Mouse (Mus musculus) erythroblast, embryonic 14.5 days (primary cell): ENCODE results near the gene Wfdc6b. TPM values are rescaled to one million over a fixed set of nuclear protein-coding genes. Genes with fewer than 3 reads are reported as not detected.

Experiments
- H3K27me3 ChIP-seq: 2 replicates; pipeline ENCODE4 v1.6.1; 2012; ENCODE audit warnings: inconsistent platforms; ENCODE audit not compliant: control insufficient read depth
- H3K36me3 ChIP-seq: 2 replicates; pipeline ENCODE4 v1.6.1; 2012; ENCODE audit warnings: mild to moderate bottlenecking, inconsistent platforms; ENCODE audit not compliant: control insufficient read depth
- H3K4me1 ChIP-seq: 2 replicates; pipeline ENCODE4 v1.6.1; 2012; ENCODE audit warnings: inconsistent platforms; ENCODE audit not compliant: control insufficient read depth
- H3K4me3 ChIP-seq: replicated peaks from 2 replicates; pipeline ENCODE3; 2012; ENCODE audit warnings: moderate library complexity, mild to moderate bottlenecking, inconsistent platforms
- H3K9me3 ChIP-seq: 2 replicates; pipeline ENCODE4 v1.6.1; 2012; ENCODE audit warnings: low read length, inconsistent platforms, mixed read lengths; ENCODE audit not compliant: control insufficient read depth
- GATA1 ChIP-seq: IDR thresholded peaks from 2 replicates; pipeline ENCODE4 v1.6.1; 2012; ENCODE audit warnings: low read length, inconsistent platforms, mixed read lengths
- TAL1 ChIP-seq: IDR thresholded peaks from 3 replicates; pipeline ENCODE4 v1.6.1; 2012; ENCODE audit warnings: low read length, inconsistent platforms, mixed read lengths
- polyA plus RNA-seq: library from polyadenylated mRNA; stranded (reverse); fragments of >175 nt; gene quantifications from 2 replicates; pipeline ENCODE4 v1.2.3, GENCODE M21; 2012

Wfdc6b gene
- polyA plus RNA-seq, 1 experiment: not detected

DNA sequence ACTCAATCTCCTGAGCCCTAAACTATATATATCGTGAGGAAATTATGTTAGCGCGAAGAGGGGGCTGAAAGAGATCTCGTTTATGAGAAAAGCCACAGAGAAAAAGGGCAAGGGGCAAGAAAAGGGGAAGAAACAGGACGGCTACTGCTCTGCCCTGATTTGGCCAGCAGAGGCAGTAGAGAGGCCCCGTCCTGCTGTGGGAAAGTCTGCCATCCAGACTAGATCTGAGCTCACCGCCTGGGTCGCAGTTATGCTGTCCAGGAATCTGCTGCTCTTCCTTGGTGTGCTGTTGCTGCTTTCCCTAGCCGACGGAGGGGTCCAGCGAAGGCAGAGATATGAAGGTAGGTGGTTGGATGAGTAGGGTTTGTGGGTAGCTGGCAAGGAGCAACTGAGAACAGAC is 42.5 kb downstream of the Wfdc6b start, which contains the start of gene Wfdc10:
Gene Wfdc10 (plus strand): TSS at position 189 of the 400 bp plus-strand sequence.
- H3K9me3 ChIP-seq: no peaks in the 10 kb centered on the region; the same call in 1 of the 2 replicates
- H3K4me3 ChIP-seq: no peak within 1 kb of the TSS
- TF ChIP-seq GATA1 (no peak), TAL1 (no peak)
- no peaks in the 10 kb centered on the region for H3K36me3 ChIP-seq
- H3K27me3 ChIP-seq: no peaks in the 10 kb centered on the region
- no peaks in the 10 kb centered on the region for H3K4me1 ChIP-seq

DNA sequence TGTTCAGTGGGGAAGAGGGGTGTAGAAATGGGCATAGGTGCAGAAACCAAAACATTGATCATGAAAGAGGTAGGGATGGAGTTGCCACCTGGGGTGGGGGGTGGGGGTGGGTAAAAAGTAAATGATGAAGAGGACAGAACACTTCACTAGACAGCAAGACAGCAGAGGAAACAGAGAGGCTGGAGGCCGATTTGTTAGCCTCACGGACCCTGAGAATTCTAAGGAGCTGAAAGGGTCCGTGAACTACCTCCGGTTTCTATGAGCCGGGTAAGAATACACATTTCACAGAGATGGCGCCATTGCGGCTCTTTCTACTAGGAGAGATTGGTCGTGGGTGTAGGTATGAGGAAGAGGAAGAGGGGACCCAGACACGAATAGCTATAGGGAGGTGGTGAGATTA is 43.2 kb downstream of the Wfdc6b start, which contains the start of gene Wfdc9:
Gene Wfdc9 (minus strand): TSS at position 101 of the 400 bp plus-strand sequence.
- TF ChIP-seq TAL1: no peak
- Histone ChIP-seq H3K4me1 (no peaks in the 10 kb centered on the region), H3K36me3 (no peaks in the 10 kb centered on the region), H3K4me3 (no peak within 1 kb of the TSS), H3K27me3 (no peaks in the 10 kb centered on the region), H3K9me3 (no peaks in the 10 kb centered on the region; the same call in 1 of the 2 replicates)

DNA sequence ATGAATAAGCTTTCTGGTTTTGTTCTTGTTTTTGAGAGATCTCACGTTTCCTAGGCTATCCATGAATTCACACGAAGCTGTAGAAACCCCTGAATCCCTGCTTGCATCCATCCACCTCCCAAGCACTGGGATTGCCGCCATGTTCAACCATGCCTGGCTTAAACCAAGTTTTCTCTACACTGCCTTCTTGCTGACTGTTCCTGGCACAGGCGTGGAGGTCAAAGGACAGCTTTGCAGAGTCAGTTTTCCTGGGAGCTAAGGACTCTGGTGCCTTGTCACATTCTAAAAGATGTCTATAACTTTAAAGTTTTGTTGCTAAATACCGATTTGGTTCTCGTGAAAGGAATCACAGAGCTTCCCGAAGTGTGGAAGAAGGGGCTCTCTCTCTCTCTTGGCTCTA is 51.5 kb downstream of the Wfdc6b start:
- no peaks in the 10 kb centered on the region for H3K4me1 ChIP-seq
- no peaks in the 10 kb centered on the region for H3K36me3 ChIP-seq
- H3K9me3 ChIP-seq: peaks cover 9% of the 10 kb centered on the region
- TF ChIP-seq TAL1 (no peak), GATA1 (no peak)
- no peaks in the 10 kb centered on the region for H3K27me3 ChIP-seq
- no peak overlapping the region for H3K4me3 ChIP-seq

Other genes with a start within 250 kb of the Wfdc6b start
- gene Slpi, start 224.4 kb upstream of the Wfdc6b start, polyA plus RNA-seq: not detected in 2 replicates
- 0.06 TPM in 1 of 2 replicates, not detected in the other for gene Rbpjl, start 210.4 kb upstream of the Wfdc6b start, polyA plus RNA-seq
- gene Matn4, start 208.4 kb upstream of the Wfdc6b start, polyA plus RNA-seq: not detected in 2 replicates
- 0.03 TPM in 1 of 2 replicates, not detected in the other for gene Sdc4, start 169.6 kb upstream of the Wfdc6b start, polyA plus RNA-seq
- 7.9 and 10.3 TPM in 2 replicates for gene Sys1, start 156.6 kb upstream of the Wfdc6b start, polyA plus RNA-seq
- not detected in 2 replicates for gene Gm20458, start 152.6 kb upstream of the Wfdc6b start, polyA plus RNA-seq
- not detected in 2 replicates for gene Trp53tg5, start 139.8 kb upstream of the Wfdc6b start, polyA plus RNA-seq
- 0.09 and 0.11 TPM in 2 replicates for gene Dbndd2, start 127.4 kb upstream of the Wfdc6b start, polyA plus RNA-seq
- 12.7 and 13.8 TPM in 2 replicates for gene Pigt, start 116.0 kb upstream of the Wfdc6b start, polyA plus RNA-seq
- gene Wfdc2, start 51.1 kb upstream of the Wfdc6b start, polyA plus RNA-seq: not detected in 2 replicates
- not detected in 2 replicates for gene Spint3, start 40.1 kb upstream of the Wfdc6b start, polyA plus RNA-seq
- gene Wfdc6a, start 28.1 kb upstream of the Wfdc6b start, polyA plus RNA-seq: not detected in 2 replicates
- not detected in 2 replicates for gene Eppin, start 19.9 kb upstream of the Wfdc6b start, polyA plus RNA-seq
- not detected in 2 replicates for gene Wfdc8, start 104 bp downstream of the Wfdc6b start, polyA plus RNA-seq
- gene Wfdc16, start 25.3 kb downstream of the Wfdc6b start, polyA plus RNA-seq: 0.05 TPM in 1 of 2 replicates, not detected in the other
- gene Wfdc10, start 42.5 kb downstream of the Wfdc6b start, polyA plus RNA-seq: not detected in 2 replicates
- not detected in 2 replicates for gene Wfdc9, start 43.1 kb downstream of the Wfdc6b start, polyA plus RNA-seq
- not detected in 2 replicates for gene Wfdc11, start 60.6 kb downstream of the Wfdc6b start, polyA plus RNA-seq
- not detected in 2 replicates for gene Wfdc13, start 71.6 kb downstream of the Wfdc6b start, polyA plus RNA-seq
- not detected in 2 replicates for gene Spint4, start 85.0 kb downstream of the Wfdc6b start, polyA plus RNA-seq
- gene Spint5, start 101.8 kb downstream of the Wfdc6b start, polyA plus RNA-seq: not detected in 2 replicates
- 0.04 and 0.07 TPM in 2 replicates for gene Wfdc3, start 132.4 kb downstream of the Wfdc6b start, polyA plus RNA-seq
- gene Dnttip1, start 132.5 kb downstream of the Wfdc6b start, polyA plus RNA-seq: 16.3 and 17.4 TPM in 2 replicates
- 158 and 179 TPM in 2 replicates for gene Ube2c, start 156.4 kb downstream of the Wfdc6b start, polyA plus RNA-seq
- not detected in 2 replicates for gene Tnnc2, start 166.4 kb downstream of the Wfdc6b start, polyA plus RNA-seq
- gene Snx21, start 172.3 kb downstream of the Wfdc6b start, polyA plus RNA-seq: 1.5 and 2.4 TPM in 2 replicates
- gene Acot8, start 191.4 kb downstream of the Wfdc6b start, polyA plus RNA-seq: 7.0 and 9.2 TPM in 2 replicates
- 0.08 and 0.10 TPM in 2 replicates for gene Zswim3, start 191.6 kb downstream of the Wfdc6b start, polyA plus RNA-seq
- gene Zswim1, start 209.2 kb downstream of the Wfdc6b start, polyA plus RNA-seq: 0.69 and 0.71 TPM in 2 replicates
- gene Spata25, start 215.0 kb downstream of the Wfdc6b start, polyA plus RNA-seq: not detected in 2 replicates
- 6.9 and 7.3 TPM in 2 replicates for gene Ctsa, start 219.4 kb downstream of the Wfdc6b start, polyA plus RNA-seq
- 0.10 and 0.14 TPM in 2 replicates for gene Neurl2, start 219.9 kb downstream of the Wfdc6b start, polyA plus RNA-seq
- 0.32 and 0.70 TPM in 2 replicates for gene Pltp, start 244.2 kb downstream of the Wfdc6b start, polyA plus RNA-seq